13 mouse cellular contexts compared by ENCODE assay signal in genomic region chr6:134200577-134200976, GRCm38 (mm10).
A peak's percentile ranks its signal among the peaks of the same experiment; 100 is the strongest.
DNase-seq lines count a peak whose midpoint lies in the region; ATAC-seq lines count a peak whose summit lies in the region.
"Had no signal": no experiment of that assay in that cellular context is flagged by ENCODE, and none has a peak within 500 bp of the region (broad histone marks: within the 10 kb centered on the region; RNA-seq: fewer than 3 reads in every experiment).

No protein-coding gene starts in this region.

- H3K4me1 ChIP-seq in hindbrain, embryonic 11.5 days (replicated peaks; ENCODE audit: control insufficient read depth, insufficient read depth, low read length) = no peaks in the 10 kb centered on the region
- H3K4me1 ChIP-seq in hindbrain, embryonic 10.5 days (replicated peaks) = peaks cover 14% of the 10 kb centered on the region
- H3K4me1 ChIP-seq in forebrain, embryonic 12.5 days = 0 out of 2 replicates have a peak, but pooled peaks cover 3% of the 10 kb centered on the region

- H3K4me3 ChIP-seq in hindbrain, embryonic 11.5 days (ENCODE audit: low read depth, low read length) = no peak overlapping the region
- H3K4me3 ChIP-seq in hindbrain, embryonic 10.5 days = no peak overlapping the region
- no peak overlapping the region for H3K4me3 ChIP-seq in forebrain, embryonic 12.5 days (replicated peaks)
- H3K4me3 ChIP-seq: erythroblast, embryonic 14.5 days had no signal

- no peaks in the 10 kb centered on the region for H3K36me3 ChIP-seq in hindbrain, embryonic 11.5 days (ENCODE audit: control insufficient read depth, insufficient read depth, low read length)
- H3K36me3 ChIP-seq in hindbrain, embryonic 10.5 days = peaks cover 3% of the 10 kb centered on the region; the same call in 1 of the 2 replicates
- no peaks in the 10 kb centered on the region for H3K36me3 ChIP-seq in forebrain, embryonic 12.5 days (replicated peaks)

- ATAC-seq in hindbrain, embryonic 11.5 days (ENCODE audit: low FRiP score) = 0 out of 2 replicates have a peak, but pooled peaks have one; percentile 17
- no peak for ATAC-seq in forebrain, embryonic 12.5 days (ENCODE audit: low FRiP score)
- ATAC-seq: inflammation-experienced regulatory T-cells, adult 6 months had no signal

- no peak overlapping the region for H3K9ac ChIP-seq in hindbrain, embryonic 11.5 days (ENCODE audit: low read depth, low read length)
- H3K9ac ChIP-seq in forebrain, embryonic 12.5 days = no peak overlapping the region

- H3K9me3 ChIP-seq in hindbrain, embryonic 11.5 days (ENCODE audit: control insufficient read depth, low read length) = no peaks in the 10 kb centered on the region
- H3K9me3 ChIP-seq in hindbrain, embryonic 10.5 days = no peaks in the 10 kb centered on the region
- no peaks in the 10 kb centered on the region for H3K9me3 ChIP-seq in forebrain, embryonic 12.5 days
- H3K9me3 ChIP-seq: G1E had no signal

- 86% methylated on average over 10 of the region's 10 CpGs for WGBS in hindbrain, embryonic 11.5 days
- WGBS in hindbrain, embryonic 10.5 days = 85% methylated on average over 10 of the region's 10 CpGs
- WGBS in forebrain, embryonic 12.5 days = 85% methylated on average over 10 of the region's 10 CpGs

- H3K4me2 ChIP-seq in hindbrain, embryonic 11.5 days (replicated peaks; ENCODE audit: low read depth, low read length) = no peak overlapping the region
- no peak overlapping the region for H3K4me2 ChIP-seq in forebrain, embryonic 12.5 days

- no peaks in the 10 kb centered on the region for H3K27me3 ChIP-seq in hindbrain, embryonic 11.5 days (ENCODE audit: control insufficient read depth, insufficient read depth, low read length)
- H3K27me3 ChIP-seq in hindbrain, embryonic 10.5 days (ENCODE audit: insufficient read depth, poor library complexity, severe bottlenecking) = no peaks in the 10 kb centered on the region
- no peaks in the 10 kb centered on the region for H3K27me3 ChIP-seq in forebrain, embryonic 12.5 days

- no peak for DNase-seq in hindbrain, embryonic 11.5 days (ENCODE audit: low spot score)
- DNase-seq in hindbrain, embryonic 10.5 days (ENCODE audit: low spot score) = no peak
- DNase-seq in 3134 (ENCODE audit: extremely low read depth, insufficient read length, low spot score) (peak; percentile 78), adipocyte (ENCODE audit: low spot score) (peak; percentile 66)
- DNase-seq in heart, postnatal 10 days = peak; percentile 32 to 38
- no peak for DNase-seq in layer of hippocampus, postnatal 25 days (ENCODE audit: extremely low spot score in 1 of 2, low spot score in 1 of 2)
- DNase-seq in cerebellum, adult 9-11 months = no peak
- DNase-seq: layer of hippocampus, postnatal 36 days; thymus, postnatal 14 days had no signal

- intact Hi-C loops in heart, postnatal 10 days (cut with DNase I) = no loop called here

- H3K27ac ChIP-seq in hindbrain, embryonic 11.5 days (ENCODE audit: low read depth, low read length) = no peak overlapping the region
- H3K27ac ChIP-seq in hindbrain, embryonic 10.5 days = no peak overlapping the region
- H3K27ac ChIP-seq in forebrain, embryonic 12.5 days = no peak overlapping the region

Comparison
In these comparisons a context has a peak if more than half of its experiments do, and no peak if none do; other contexts are left out.
1. DNase-seq: peak in 3134 (single experiment), adipocyte (single experiment) and heart, postnatal 10 days (2 of 2); none in hindbrain, embryonic 11.5 days (single experiment), hindbrain, embryonic 10.5 days (single experiment), layer of hippocampus, postnatal 25 days (0 of 2) and cerebellum, adult 9-11 months (single experiment).